Mouse (Mus musculus): ENCODE measurements around the gene Gm6169. TPM values are rescaled to one million over a fixed set of nuclear protein-coding genes. Genes with fewer than 3 reads are reported as not detected.
"Not testable (repeated sequence)": the region's sequence is repeated elsewhere in the genome, so short reads cannot be mapped to it uniquely, and the experiment has no call there.

Gm6169 gene
- polyA plus RNA-seq, 1 experiment: 0.31 TPM

- Histone ChIP-seq H3K4me1 (ENCODE audit: control insufficient read depth, insufficient read depth, low read length) (no peaks in the 10 kb centered on the region), H3K27ac (ENCODE audit: insufficient read depth, low read length) (no peak overlapping the region), H3K4me3 (replicated peaks; ENCODE audit: insufficient read depth, low read depth, low read length) (no peak overlapping the region), H3K27me3 (ENCODE audit: control insufficient read depth, insufficient read depth, low read length) (no peaks in the 10 kb centered on the region)
- 78% methylated on average over 4 of the region's 4 CpGs for WGBS
- DNase-seq: no peak
- TF ChIP-seq CTCF (IDR thresholded peaks at IDR 0.05; ENCODE audit: borderline replicate concordance, insufficient read depth, low read depth, low read length): no peak
- TF ChIP-seq POLR2A (IDR thresholded peaks at IDR 0.05; ENCODE audit: borderline replicate concordance, insufficient read depth, low read length): no peak
Measured at GRCm38 (mm10) chr13:97109046-97109445, 10.0 kb upstream of the Gm6169 start.

GRCm38 (mm10) chr13:97107721-97108120 lies 8.7 kb upstream of the Gm6169 start:
- not testable (repeated sequence) for H3K4me1 ChIP-seq (ENCODE audit: control insufficient read depth, insufficient read depth, low read length); DNase-seq; H3K27me3 ChIP-seq (ENCODE audit: control insufficient read depth, insufficient read depth, low read length); H3K4me3 ChIP-seq (replicated peaks; ENCODE audit: insufficient read depth, low read depth, low read length); H3K27ac ChIP-seq (ENCODE audit: insufficient read depth, low read length)
- WGBS: 86% methylated on average over 4 of the region's 4 CpGs

GRCm38 (mm10) chr13:97104996-97105395 lies 6.0 kb upstream of the Gm6169 start:
- Histone ChIP-seq H3K4me1 (ENCODE audit: control insufficient read depth, insufficient read depth, low read length) (no peaks in the 10 kb centered on the region), H3K27ac (ENCODE audit: insufficient read depth, low read length) (no peak overlapping the region), H3K4me3 (replicated peaks; ENCODE audit: insufficient read depth, low read depth, low read length) (no peak overlapping the region), H3K27me3 (ENCODE audit: control insufficient read depth, insufficient read depth, low read length) (no peaks in the 10 kb centered on the region)
- WGBS: 62% methylated on average over 7 of the region's 7 CpGs
- no peak for TF ChIP-seq CTCF (IDR thresholded peaks at IDR 0.05; ENCODE audit: borderline replicate concordance, insufficient read depth, low read depth, low read length)
- TF ChIP-seq POLR2A (IDR thresholded peaks at IDR 0.05; ENCODE audit: borderline replicate concordance, insufficient read depth, low read length): no peak
- no peak for DNase-seq

- DNase-seq: no peak
- H3K4me3 ChIP-seq (replicated peaks; ENCODE audit: insufficient read depth, low read depth, low read length): no peak overlapping the region
- TF ChIP-seq CTCF (IDR thresholded peaks at IDR 0.05; ENCODE audit: borderline replicate concordance, insufficient read depth, low read depth, low read length) (no peak), POLR2A (IDR thresholded peaks at IDR 0.05; ENCODE audit: borderline replicate concordance, insufficient read depth, low read length) (no peak)
- H3K27me3 ChIP-seq (ENCODE audit: control insufficient read depth, insufficient read depth, low read length): no peaks in the 10 kb centered on the region; the same call in 1 of the 2 replicates
- no peaks in the 10 kb centered on the region for H3K4me1 ChIP-seq (ENCODE audit: control insufficient read depth, insufficient read depth, low read length)
- no peak overlapping the region for H3K27ac ChIP-seq (ENCODE audit: insufficient read depth, low read length)
- 90% methylated on average over 4 of the region's 4 CpGs for WGBS
Measured at GRCm38 (mm10) chr13:97095726-97096125, 3.3 kb downstream of the Gm6169 start.

- Histone ChIP-seq H3K27me3 (ENCODE audit: control insufficient read depth, insufficient read depth, low read length) (no peaks in the 10 kb centered on the region; the same call in 1 of the 2 replicates), H3K4me3 (replicated peaks; ENCODE audit: insufficient read depth, low read depth, low read length) (no peak overlapping the region), H3K4me1 (ENCODE audit: control insufficient read depth, insufficient read depth, low read length) (no peaks in the 10 kb centered on the region), H3K27ac (ENCODE audit: insufficient read depth, low read length) (no peak overlapping the region)
- 68% methylated on average over 3 of the region's 3 CpGs for WGBS
- no peak for TF ChIP-seq CTCF (IDR thresholded peaks at IDR 0.05; ENCODE audit: borderline replicate concordance, insufficient read depth, low read depth, low read length)
- no peak for DNase-seq
Measured at GRCm38 (mm10) chr13:97088183-97088582, 10.9 kb downstream of the Gm6169 start.

- Histone ChIP-seq H3K4me3 (replicated peaks; ENCODE audit: insufficient read depth, low read depth, low read length) (no peak overlapping the region), H3K27ac (ENCODE audit: insufficient read depth, low read length) (no peak overlapping the region), H3K4me1 (ENCODE audit: control insufficient read depth, insufficient read depth, low read length) (no peaks in the 10 kb centered on the region), H3K27me3 (ENCODE audit: control insufficient read depth, insufficient read depth, low read length) (no peaks in the 10 kb centered on the region; the same call in 1 of the 2 replicates)
- DNase-seq: no peak
- 93% methylated on average over 6 of the region's 6 CpGs for WGBS
- TF ChIP-seq CTCF (IDR thresholded peaks at IDR 0.05; ENCODE audit: borderline replicate concordance, insufficient read depth, low read depth, low read length) (no peak), POLR2A (IDR thresholded peaks at IDR 0.05; ENCODE audit: borderline replicate concordance, insufficient read depth, low read length) (no peak)
Measured at GRCm38 (mm10) chr13:97087421-97087820, 11.6 kb downstream of the Gm6169 start.

DNA sequence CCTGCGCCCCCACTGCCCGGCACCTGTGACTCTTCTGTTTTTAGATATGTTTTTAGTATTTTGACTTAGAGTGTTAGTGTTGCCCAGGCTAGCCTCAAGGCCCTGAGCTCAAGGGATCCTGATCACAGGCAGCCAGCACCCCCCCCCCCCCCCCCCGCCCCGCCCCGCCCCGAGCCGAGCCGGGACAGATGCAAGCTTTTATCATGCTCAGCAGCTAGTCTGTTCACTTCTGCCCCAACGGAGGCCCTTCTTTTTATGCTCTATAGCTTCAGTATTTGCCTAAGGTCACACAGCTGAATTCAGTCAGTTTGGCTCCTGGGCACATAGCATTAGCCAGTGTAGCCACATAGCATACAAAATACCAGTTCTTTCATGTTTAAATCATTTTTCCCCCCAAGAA lies 12.7 kb downstream of the Gm6169 start:
- H3K4me3 ChIP-seq (replicated peaks; ENCODE audit: insufficient read depth, low read depth, low read length): no peak overlapping the region
- no peak for TF ChIP-seq POLR2A (IDR thresholded peaks at IDR 0.05; ENCODE audit: borderline replicate concordance, insufficient read depth, low read length)
- no peak for TF ChIP-seq CTCF (IDR thresholded peaks at IDR 0.05; ENCODE audit: borderline replicate concordance, insufficient read depth, low read depth, low read length)
- no peak for DNase-seq
- no peaks in the 10 kb centered on the region for H3K4me1 ChIP-seq (ENCODE audit: control insufficient read depth, insufficient read depth, low read length)
- no peak overlapping the region for H3K27ac ChIP-seq (ENCODE audit: insufficient read depth, low read length)
- 40% methylated on average over 9 of the region's 9 CpGs for WGBS
- no peaks in the 10 kb centered on the region; the same call in 1 of the 2 replicates for H3K27me3 ChIP-seq (ENCODE audit: control insufficient read depth, insufficient read depth, low read length)

- Histone ChIP-seq H3K4me1 (ENCODE audit: control insufficient read depth, insufficient read depth, low read length) (peaks cover 3% of the 10 kb centered on the region; the same call in 1 of the 2 replicates), H3K27me3 (ENCODE audit: control insufficient read depth, insufficient read depth, low read length) (no peaks in the 10 kb centered on the region; the same call in 1 of the 2 replicates), H3K27ac (ENCODE audit: insufficient read depth, low read length) (no peak overlapping the region), H3K4me3 (replicated peaks; ENCODE audit: insufficient read depth, low read depth, low read length) (no peak overlapping the region)
- DNase-seq: no peak
- 92% methylated on average over 7 of the region's 7 CpGs for WGBS
- TF ChIP-seq CTCF (IDR thresholded peaks at IDR 0.05; ENCODE audit: borderline replicate concordance, insufficient read depth, low read depth, low read length): no peak
- TF ChIP-seq POLR2A (IDR thresholded peaks at IDR 0.05; ENCODE audit: borderline replicate concordance, insufficient read depth, low read length): no peak
Measured at GRCm38 (mm10) chr13:97082432-97082831, 16.6 kb downstream of the Gm6169 start.
